Mouse (Mus musculus) brain, embryonic 18.5 days (tissue): ENCODE measurements around the gene Zfand4.
A peak's percentile ranks its signal among the peaks of the same experiment; 100 is the strongest.
"Not testable (repeated sequence)": the region's sequence is repeated elsewhere in the genome, so short reads cannot be mapped to it uniquely, and the experiment has no call there.

Experiments used
- DNase-seq: peaks from one replicate; pipeline ENCODE4 v3.0.0-alpha.2; 2012; ENCODE audit warnings: low read depth, low spot score

Zfand4 gene

GRCm38 (mm10) chr6:116319259-116319658, 55.2 kb downstream of the Zfand4 start:
- no peak for DNase-seq

GRCm38 (mm10) chr6:116326641-116327040, 62.6 kb downstream of the Zfand4 start:
- no peak for DNase-seq

- DNase-seq = no peak
These were observed 67.4 kb downstream of the Zfand4 start for GRCm38 (mm10) chr6:116331396-116331795.

GRCm38 (mm10) chr6:116337466-116337834, 73.4 kb downstream of the Zfand4 start:
- no peak for DNase-seq

- DNase-seq = peak; percentile 42
These were observed 73.9 kb downstream of the Zfand4 start, which contains the start of gene March8 for GRCm38 (mm10) chr6:116337835-116338501. Gene March8, plus strand, starts transcription at chr6:116338024.

- DNase-seq = no peak
These were observed 74.5 kb downstream of the Zfand4 start for GRCm38 (mm10) chr6:116338520-116338919.

GRCm38 (mm10) chr6:116339088-116339487, 75.1 kb downstream of the Zfand4 start:
- no peak for DNase-seq

GRCm38 (mm10) chr6:116340521-116340920, 76.5 kb downstream of the Zfand4 start:
- no peak for DNase-seq

GRCm38 (mm10) chr6:116347953-116348352, 83.9 kb downstream of the Zfand4 start:
- DNase-seq = no peak

- DNase-seq = no peak
These were observed 86.0 kb downstream of the Zfand4 start for GRCm38 (mm10) chr6:116349997-116350396.

GRCm38 (mm10) chr6:116350643-116351042, 86.6 kb downstream of the Zfand4 start:
- no peak for DNase-seq

- DNase-seq = no peak
These were observed 87.5 kb downstream of the Zfand4 start for GRCm38 (mm10) chr6:116351534-116351933.

GRCm38 (mm10) chr6:116353428-116353827, 89.4 kb downstream of the Zfand4 start:
- DNase-seq = no peak

- not testable (repeated sequence) for DNase-seq
These were observed 92.4 kb downstream of the Zfand4 start for GRCm38 (mm10) chr6:116356311-116356947.

GRCm38 (mm10) chr6:116356948-116357325, 92.9 kb downstream of the Zfand4 start:
- no peak for DNase-seq

- DNase-seq = no peak
These were observed 94.0 kb downstream of the Zfand4 start for GRCm38 (mm10) chr6:116358056-116358455.

GRCm38 (mm10) chr6:116359256-116359655, 95.2 kb downstream of the Zfand4 start:
- no peak for DNase-seq

- no peak for DNase-seq
These were observed 97.4 kb downstream of the Zfand4 start for GRCm38 (mm10) chr6:116361463-116361862.

- no peak for DNase-seq
These were observed 98.0 kb downstream of the Zfand4 start for GRCm38 (mm10) chr6:116361993-116362392.

GRCm38 (mm10) chr6:116367971-116368370, 103.9 kb downstream of the Zfand4 start:
- no peak for DNase-seq

GRCm38 (mm10) chr6:116369811-116370210, 105.8 kb downstream of the Zfand4 start:
- DNase-seq = no peak

- DNase-seq = no peak
These were observed 106.4 kb downstream of the Zfand4 start for GRCm38 (mm10) chr6:116370216-116370976.

- DNase-seq = no peak
These were observed 107.5 kb downstream of the Zfand4 start for GRCm38 (mm10) chr6:116371500-116371899.
